Mouse (Mus musculus) lung, postnatal 0 days (tissue): Measurements from ENCODE around the gene Stat6.
A peak's percentile ranks its signal among the peaks of the same experiment; 100 is the strongest.

Experiments
- CTCF ChIP-seq: IDR thresholded peaks from 2 replicates; pipeline ENCODE4 v1.5.1; 2016; ENCODE audit warnings: antibody characterized with exemption, mild to moderate bottlenecking
- EP300 ChIP-seq: IDR thresholded peaks from 2 replicates; pipeline ENCODE4 v1.6.1; 2016; ENCODE audit warnings: antibody characterized with exemption, mild to moderate bottlenecking, control low read depth

DNA sequence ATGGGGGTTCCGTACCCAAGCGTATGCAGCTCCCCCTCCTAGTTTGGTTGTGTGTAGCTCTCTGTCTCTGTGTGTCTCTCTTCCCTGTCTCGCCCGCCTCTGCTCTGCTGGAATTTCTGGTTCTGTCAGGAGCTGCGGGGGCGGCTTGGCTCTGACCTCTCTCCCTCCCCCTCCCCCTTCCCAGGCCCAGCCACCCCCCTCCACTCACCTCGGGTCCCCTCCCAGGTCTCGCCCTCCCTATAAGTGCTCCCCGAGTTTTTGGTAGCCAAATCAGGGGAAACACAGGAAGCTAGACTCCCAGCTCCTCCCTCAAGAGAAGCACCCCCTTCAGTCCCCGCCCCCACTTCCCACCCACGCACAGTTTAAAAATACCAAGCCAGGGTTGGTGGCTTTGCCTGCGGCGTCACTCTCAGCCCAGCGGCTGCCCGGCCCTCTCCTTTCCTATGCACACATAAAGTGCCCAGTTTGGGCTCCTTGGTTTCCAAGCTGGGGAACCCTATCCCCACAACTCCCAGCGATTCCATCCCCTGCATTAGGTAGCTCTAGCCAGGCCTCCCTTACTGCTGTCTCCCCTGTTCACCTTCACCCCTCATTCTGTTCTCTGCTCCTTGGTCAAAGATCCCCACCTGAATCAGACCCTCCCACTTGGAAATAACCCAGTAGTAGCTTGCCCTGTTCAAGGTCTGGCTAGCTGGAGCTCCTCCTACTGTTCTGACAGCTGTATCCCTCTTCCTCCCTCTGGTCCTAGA, 19.3 kb downstream of the Stat6 start:
- 0 out of 2 replicates have a peak, but pooled peaks have one; percentile 14 for TF ChIP-seq EP300
- TF ChIP-seq CTCF = no peak
